Mouse (Mus musculus): ENCODE data around the gene Zcchc2. TPM values are rescaled to one million over a fixed set of nuclear protein-coding genes. Genes with fewer than 3 reads are reported as not detected.

Gene Zcchc2
- polyA plus RNA-seq, 1 experiment, result 9.0 TPM

DNA sequence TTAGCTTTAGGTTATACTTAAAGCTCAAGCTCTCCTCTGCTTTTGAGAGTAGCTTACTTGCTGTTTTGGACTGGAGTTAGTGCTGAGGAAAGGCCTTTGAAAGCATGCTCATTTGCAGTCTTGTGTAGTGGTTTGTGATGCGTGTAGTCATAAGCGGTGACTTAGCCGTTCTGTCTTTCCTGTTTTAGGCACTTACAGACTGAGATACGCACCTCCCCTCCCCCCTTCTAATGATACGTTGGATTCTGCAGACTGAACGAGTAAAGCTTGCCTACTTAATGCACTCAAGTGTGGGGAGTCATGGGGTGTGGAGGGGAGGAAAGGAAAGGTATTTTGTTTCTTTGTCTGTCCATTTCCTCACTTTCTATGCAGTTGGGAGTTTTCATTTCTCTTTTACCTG, 41.7 kb downstream of the Zcchc2 start:
- H3K27me3 ChIP-seq (ENCODE audit: control insufficient read depth, insufficient read depth, low read length), result no peaks in the 10 kb centered on the region
- peaks cover 39% of the 10 kb centered on the region for H3K36me3 ChIP-seq (ENCODE audit: control insufficient read depth, insufficient read depth, low read length)

DNA sequence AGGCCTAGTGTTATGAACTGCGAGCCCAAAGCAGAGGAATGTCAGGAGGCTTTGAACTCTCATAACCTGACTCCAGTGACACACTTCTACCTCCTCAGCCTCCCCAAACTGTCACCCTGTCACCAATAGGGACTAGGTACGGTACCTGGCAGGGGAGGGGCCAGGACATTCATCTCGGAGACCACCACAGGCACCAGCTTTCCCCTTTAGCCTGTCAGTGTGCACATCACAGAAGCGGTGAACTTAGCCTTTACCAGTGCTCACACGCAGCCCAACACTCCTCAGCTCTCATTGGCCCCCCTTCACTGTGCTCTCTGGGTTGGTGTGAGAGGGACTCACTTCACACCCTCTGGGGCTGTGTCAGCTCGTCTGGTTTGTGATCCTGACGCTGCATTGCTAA, 44.6 kb downstream of the Zcchc2 start:
- TF ChIP-seq POLR2A (IDR thresholded peaks at IDR 0.05; ENCODE audit: low read depth, low read length) (no peak), CTCF (IDR thresholded peaks at IDR 0.05; ENCODE audit: extremely low read depth, insufficient read length, insufficient replicate concordance, low read depth, low read length) (no peak)
- H3K27ac ChIP-seq (ENCODE audit: insufficient read depth, low read depth, low read length), result no peak overlapping the region
- no peaks in the 10 kb centered on the region for H3K4me1 ChIP-seq (ENCODE audit: control insufficient read depth, insufficient read depth, insufficient read length, low read length)
- peaks cover 23% of the 10 kb centered on the region for H3K36me3 ChIP-seq (ENCODE audit: control insufficient read depth, insufficient read depth, low read length)
- H3K4me3 ChIP-seq (ENCODE audit: low read depth, low read length), result no peak overlapping the region
- no peaks in the 10 kb centered on the region for H3K27me3 ChIP-seq (ENCODE audit: control insufficient read depth, insufficient read depth, low read length)
- WGBS, result 87% methylated on average over 7 of the region's 7 CpGs

More for the DNA sequence above, 41.7 kb downstream of the Zcchc2 start:
- 76% methylated on average over 6 of the region's 6 CpGs for WGBS
- H3K4me3 ChIP-seq (ENCODE audit: low read depth, low read length), result no peak overlapping the region
- TF ChIP-seq CTCF (IDR thresholded peaks at IDR 0.05; ENCODE audit: extremely low read depth, insufficient read length, insufficient replicate concordance, low read depth, low read length) (no peak), POLR2A (IDR thresholded peaks at IDR 0.05; ENCODE audit: low read depth, low read length) (no peak)
- no peak overlapping the region for H3K27ac ChIP-seq (ENCODE audit: insufficient read depth, low read depth, low read length)
- no peaks in the 10 kb centered on the region for H3K4me1 ChIP-seq (ENCODE audit: control insufficient read depth, insufficient read depth, insufficient read length, low read length)

DNA sequence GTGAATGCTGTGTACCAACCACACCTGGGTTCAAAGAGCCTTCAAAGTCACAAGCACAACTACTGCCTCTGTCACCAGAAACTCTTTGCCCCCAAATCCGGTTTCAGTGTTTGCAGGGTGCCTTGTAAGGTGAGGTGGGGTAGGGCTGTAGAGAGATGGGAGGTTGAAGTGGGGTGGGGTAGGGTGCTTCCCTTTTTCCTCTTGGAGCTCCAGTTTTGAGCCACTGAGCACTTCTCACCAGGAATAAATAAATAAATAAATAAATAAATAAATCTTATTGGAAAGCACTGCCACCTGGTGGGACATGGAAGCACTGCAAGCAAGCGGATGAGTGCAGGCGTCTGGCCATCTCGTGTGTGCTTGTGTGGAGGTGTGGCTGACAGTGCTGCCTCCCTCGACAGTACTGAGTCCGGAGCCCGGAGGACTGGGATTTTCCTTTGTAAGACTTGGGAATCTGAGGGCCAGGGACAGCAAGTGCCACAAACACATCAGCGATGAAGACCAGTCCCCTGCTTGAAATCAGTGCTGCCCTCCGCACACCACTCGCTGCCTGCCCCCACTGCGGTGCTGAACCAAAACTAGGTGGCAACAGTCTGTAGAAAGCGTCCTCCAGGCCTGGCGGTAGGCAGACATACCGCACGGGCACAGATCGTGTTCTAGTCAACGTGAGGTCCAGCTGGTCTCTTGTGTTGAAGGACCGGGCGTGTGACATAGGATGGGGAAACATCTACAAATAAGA, 46.8 kb downstream of the Zcchc2 start:
- Histone ChIP-seq H3K4me3 (ENCODE audit: low read depth, low read length) (no peak overlapping the region), H3K27me3 (ENCODE audit: control insufficient read depth, insufficient read depth, low read length) (no peaks in the 10 kb centered on the region), H3K4me1 (ENCODE audit: control insufficient read depth, insufficient read depth, insufficient read length, low read length) (no peaks in the 10 kb centered on the region), H3K36me3 (ENCODE audit: control insufficient read depth, insufficient read depth, low read length) (peaks cover 5% of the 10 kb centered on the region; the same call in 1 of the 2 replicates), H3K27ac (ENCODE audit: insufficient read depth, low read depth, low read length) (no peak overlapping the region)
- TF ChIP-seq POLR2A (IDR thresholded peaks at IDR 0.05; ENCODE audit: low read depth, low read length) (no peak), CTCF (IDR thresholded peaks at IDR 0.05; ENCODE audit: extremely low read depth, insufficient read length, insufficient replicate concordance, low read depth, low read length) (peak; percentile 61; the same call in 1 of the 2 replicates)
- 61% methylated on average over 19 of the region's 19 CpGs for WGBS

DNA sequence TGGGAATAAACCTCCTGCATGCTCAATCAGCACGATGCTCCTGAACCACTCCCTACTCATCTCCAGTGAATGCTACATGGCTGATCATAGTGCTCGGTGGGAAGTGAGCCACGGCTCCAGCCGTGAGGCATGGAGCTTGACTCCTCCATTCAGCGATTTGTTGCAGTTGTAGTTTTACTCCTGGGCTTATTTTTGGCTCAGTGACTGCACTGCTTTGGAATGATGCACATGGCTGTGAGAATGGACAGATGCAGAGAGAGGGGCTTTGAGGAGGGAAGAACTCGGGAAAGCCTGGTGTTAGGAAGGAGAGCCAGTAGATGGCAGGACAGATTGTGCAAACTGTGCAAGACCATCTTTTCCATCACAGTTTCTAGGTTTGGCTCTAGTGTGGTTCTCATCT, 49.1 kb downstream of the Zcchc2 start:
- H3K36me3 ChIP-seq (ENCODE audit: control insufficient read depth, insufficient read depth, low read length), result no peaks in the 10 kb centered on the region
- WGBS, result 70% methylated on average over 6 of the region's 6 CpGs
- no peak overlapping the region for H3K4me3 ChIP-seq (ENCODE audit: low read depth, low read length)
- no peak overlapping the region for H3K27ac ChIP-seq (ENCODE audit: insufficient read depth, low read depth, low read length)
- TF ChIP-seq POLR2A (IDR thresholded peaks at IDR 0.05; ENCODE audit: low read depth, low read length), result no peak
- no peak for TF ChIP-seq CTCF (IDR thresholded peaks at IDR 0.05; ENCODE audit: extremely low read depth, insufficient read length, insufficient replicate concordance, low read depth, low read length)
- H3K4me1 ChIP-seq (ENCODE audit: control insufficient read depth, insufficient read depth, insufficient read length, low read length), result no peaks in the 10 kb centered on the region
- no peaks in the 10 kb centered on the region for H3K27me3 ChIP-seq (ENCODE audit: control insufficient read depth, insufficient read depth, low read length)

DNA sequence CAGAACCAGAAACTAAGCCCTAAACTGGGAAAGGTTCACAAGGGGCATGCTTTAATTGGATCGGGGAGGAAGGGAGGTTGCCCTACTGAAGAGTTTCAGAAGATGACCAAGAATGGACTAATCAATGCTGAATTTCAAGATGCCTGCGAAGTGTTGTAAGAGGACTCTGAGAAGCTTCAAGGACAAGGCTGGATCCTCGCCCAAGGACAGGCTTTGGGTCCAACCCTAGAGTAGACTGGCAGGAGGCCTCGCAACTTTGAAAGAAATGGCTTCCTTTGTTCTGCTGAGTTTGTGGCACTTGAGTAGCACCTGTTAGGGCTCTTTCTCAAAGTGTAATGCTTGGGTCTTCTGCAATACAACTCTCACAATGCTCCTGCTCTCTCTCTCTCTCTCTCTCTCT, 50.1 kb downstream of the Zcchc2 start:
- Histone ChIP-seq H3K27me3 (ENCODE audit: control insufficient read depth, insufficient read depth, low read length) (no peaks in the 10 kb centered on the region), H3K27ac (ENCODE audit: insufficient read depth, low read depth, low read length) (no peak overlapping the region), H3K4me3 (ENCODE audit: low read depth, low read length) (no peak overlapping the region), H3K4me1 (ENCODE audit: control insufficient read depth, insufficient read depth, insufficient read length, low read length) (no peaks in the 10 kb centered on the region), H3K36me3 (ENCODE audit: control insufficient read depth, insufficient read depth, low read length) (no peaks in the 10 kb centered on the region)
- no peak for TF ChIP-seq POLR2A (IDR thresholded peaks at IDR 0.05; ENCODE audit: low read depth, low read length)
- no peak for TF ChIP-seq CTCF (IDR thresholded peaks at IDR 0.05; ENCODE audit: extremely low read depth, insufficient read length, insufficient replicate concordance, low read depth, low read length)
- 82% methylated on average over 4 of the region's 4 CpGs for WGBS

DNA sequence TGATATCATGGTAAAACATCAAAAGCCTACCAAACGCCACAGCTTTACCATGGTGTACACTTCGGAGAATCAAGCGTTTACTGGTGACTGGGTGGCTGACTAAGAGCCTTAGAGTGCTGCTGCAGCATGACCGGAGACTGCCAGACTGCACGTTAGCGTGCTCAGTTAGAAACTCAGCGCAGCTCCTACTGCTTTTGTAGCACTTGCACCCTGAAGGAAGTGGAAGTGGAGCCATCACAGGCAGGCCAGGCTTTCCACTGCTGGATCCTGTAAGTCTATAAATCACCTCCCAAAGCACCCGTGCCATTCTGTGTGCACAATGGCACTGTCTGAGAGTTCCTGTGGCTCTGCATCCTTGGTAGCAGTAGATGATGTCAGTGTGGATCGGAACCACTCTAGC, 52.0 kb downstream of the Zcchc2 start:
- H3K27ac ChIP-seq (ENCODE audit: insufficient read depth, low read depth, low read length), result no peak overlapping the region
- H3K4me1 ChIP-seq (ENCODE audit: control insufficient read depth, insufficient read depth, insufficient read length, low read length), result no peaks in the 10 kb centered on the region
- H3K27me3 ChIP-seq (ENCODE audit: control insufficient read depth, insufficient read depth, low read length), result no peaks in the 10 kb centered on the region
- H3K36me3 ChIP-seq (ENCODE audit: control insufficient read depth, insufficient read depth, low read length), result no peaks in the 10 kb centered on the region
- TF ChIP-seq CTCF (IDR thresholded peaks at IDR 0.05; ENCODE audit: extremely low read depth, insufficient read length, insufficient replicate concordance, low read depth, low read length), result no peak
- TF ChIP-seq POLR2A (IDR thresholded peaks at IDR 0.05; ENCODE audit: low read depth, low read length), result no peak
- no peak overlapping the region for H3K4me3 ChIP-seq (ENCODE audit: low read depth, low read length)
- 93% methylated on average over 9 of the region's 9 CpGs for WGBS

DNA sequence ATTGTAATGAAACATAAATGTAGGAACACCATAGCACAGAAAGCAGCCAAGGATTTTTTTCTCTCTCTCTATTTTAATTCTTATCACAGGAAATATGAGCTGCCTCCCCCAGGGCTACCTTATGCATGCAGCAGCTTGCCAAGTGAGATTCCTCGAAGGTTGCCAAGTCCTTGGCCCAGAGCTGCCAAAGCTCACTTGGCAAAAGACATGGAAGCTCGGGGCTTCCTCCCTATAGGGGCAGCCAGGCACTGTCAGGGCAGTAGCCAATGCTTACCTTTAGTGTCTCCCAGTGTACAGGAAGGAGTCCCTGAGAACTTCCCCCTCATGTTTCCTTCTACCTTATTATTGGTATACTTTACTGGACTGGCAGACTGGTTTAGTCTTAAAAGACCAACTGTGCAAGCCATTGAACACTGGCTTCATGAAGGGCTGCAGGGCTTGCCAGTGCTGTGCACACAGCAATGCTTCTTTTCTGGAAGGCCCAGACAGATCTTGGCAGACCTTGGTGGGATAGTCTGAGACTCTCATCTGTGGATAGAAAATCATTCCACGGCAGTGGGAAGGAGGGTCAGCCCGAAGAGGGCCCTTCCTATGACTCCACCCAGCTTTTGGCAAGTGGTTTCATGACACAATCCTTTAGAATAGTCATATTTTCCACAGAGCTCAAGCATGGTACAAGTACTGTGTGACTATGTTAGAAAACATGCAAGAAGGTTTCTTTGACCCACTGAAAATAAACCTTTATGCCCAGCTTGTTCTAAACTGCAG, 53.0 kb downstream of the Zcchc2 start:
- TF ChIP-seq POLR2A (IDR thresholded peaks at IDR 0.05; ENCODE audit: low read depth, low read length) (no peak), CTCF (IDR thresholded peaks at IDR 0.05; ENCODE audit: extremely low read depth, insufficient read length, insufficient replicate concordance, low read depth, low read length) (no peak)
- H3K27ac ChIP-seq (ENCODE audit: insufficient read depth, low read depth, low read length), result no peak overlapping the region

More for the DNA sequence above, 53.0 kb downstream of the Zcchc2 start:
- WGBS, result 45% methylated on average over 4 of the region's 4 CpGs
- Histone ChIP-seq H3K36me3 (ENCODE audit: control insufficient read depth, insufficient read depth, low read length) (no peaks in the 10 kb centered on the region), H3K4me1 (ENCODE audit: control insufficient read depth, insufficient read depth, insufficient read length, low read length) (no peaks in the 10 kb centered on the region), H3K27me3 (ENCODE audit: control insufficient read depth, insufficient read depth, low read length) (no peaks in the 10 kb centered on the region), H3K4me3 (ENCODE audit: low read depth, low read length) (no peak overlapping the region)
